Mouse (Mus musculus) midbrain, embryonic 15.5 days (tissue): Measurements from ENCODE around the gene Birc5. TPM values are rescaled to one million over a fixed set of nuclear protein-coding genes. Genes with fewer than 3 reads are reported as not detected.
"Not testable (repeated sequence)": the region's sequence is repeated elsewhere in the genome, so short reads cannot be mapped to it uniquely, and the experiment has no call there.

Experiments
- ATAC-seq: fragments of 200-750 bp; cut with Nextera tagmentation; replicated peaks from 2 replicates; pipeline ENCODE4 v1.8.0; 2017; ENCODE audit warnings: moderate TSS enrichment
- H3K27ac ChIP-seq: fragments of 300-500 bp; sonication (generic); 2 replicates; pipeline ENCODE4 v1.5.1; 2015; ENCODE audit warnings: mild to moderate bottlenecking, inconsistent platforms
- H3K27me3 ChIP-seq: fragments of 300-500 bp; sonication (generic); replicated peaks from 2 replicates; pipeline ENCODE4 v1.6.1; 2015; ENCODE audit warnings: inconsistent platforms
- H3K36me3 ChIP-seq: fragments of 300-500 bp; sonication (generic); replicated peaks from 2 replicates; pipeline ENCODE4 v1.6.1; 2015; ENCODE audit warnings: inconsistent platforms
- H3K4me1 ChIP-seq: fragments of 300-500 bp; sonication (generic); 2 replicates; pipeline ENCODE4 v1.6.1; 2015; ENCODE audit warnings: inconsistent platforms
- H3K4me2 ChIP-seq: fragments of 300-500 bp; sonication (generic); 2 replicates; pipeline ENCODE4 v1.6.1; 2015; ENCODE audit warnings: inconsistent platforms, mild to moderate bottlenecking, moderate library complexity
- H3K4me3 ChIP-seq: fragments of 300-500 bp; sonication (generic); 2 replicates; pipeline ENCODE4 v1.5.1; 2015; ENCODE audit warnings: mild to moderate bottlenecking, inconsistent platforms
- H3K9ac ChIP-seq: fragments of 300-500 bp; sonication (generic); 2 replicates; pipeline ENCODE4 v1.6.1; 2015; ENCODE audit warnings: mild to moderate bottlenecking, inconsistent platforms
- H3K9me3 ChIP-seq: fragments of 300-500 bp; sonication (generic); 2 replicates; pipeline ENCODE4 v1.6.1; 2016; ENCODE audit warnings: inconsistent platforms
- WGBS: fragments of 180-500 bp; shearing (Covaris S2); methylation state at CpG from one replicate; pipeline ENCODE4 v1.1.7; 2015; ENCODE audit warnings: mixed read lengths; 5-methylcytosine and 5-hydroxymethylcytosine counted together
- polyA plus RNA-seq: library from polyadenylated mRNA; unstranded; fragments of >200 nt; fragmentation: Nextera tagmentation; extraction: Ambion mirVana; gene quantifications from 2 replicates; pipeline ENCODE4 v1.2.1, GENCODE M21; 2015

Gene Birc5
- polyA plus RNA-seq: 29.4 and 32.8 TPM in 2 replicates

- ATAC-seq: peak; percentile 96
- H3K9me3 ChIP-seq: no peaks in the 10 kb centered on the region
- peak within 1 kb of the TSS; percentile 99 for H3K27ac ChIP-seq
- no peaks in the 10 kb centered on the region for H3K27me3 ChIP-seq
- H3K4me1 ChIP-seq: peaks cover 23% of the 10 kb centered on the region
- 1% methylated on average over 50 of the region's 51 CpGs for WGBS
- no peaks in the 10 kb centered on the region for H3K36me3 ChIP-seq
- peak within 1 kb of the TSS; percentile 93 for H3K9ac ChIP-seq
- peak within 1 kb of the TSS; percentile 72 for H3K4me3 ChIP-seq
- peak within 1 kb of the TSS; percentile 85 for H3K4me2 ChIP-seq
Observed at GRCm38 (mm10) chr11:117848985-117849671, at the start of gene Birc5. Gene Birc5, plus strand, starts transcription at chr11:117849251.

- H3K36me3 ChIP-seq: no peaks in the 10 kb centered on the region
- no peaks in the 10 kb centered on the region for H3K27me3 ChIP-seq
- no peak for ATAC-seq
- 88% methylated on average over 7 of the region's 7 CpGs for WGBS
- H3K9ac ChIP-seq: no peak overlapping the region
- no peaks in the 10 kb centered on the region for H3K4me1 ChIP-seq
- no peak overlapping the region for H3K27ac ChIP-seq
- H3K9me3 ChIP-seq: no peaks in the 10 kb centered on the region
- no peak overlapping the region for H3K4me2 ChIP-seq
- H3K4me3 ChIP-seq: no peak overlapping the region
Observed at GRCm38 (mm10) chr11:117800038-117800437, 49.0 kb upstream of the Birc5 start.

- no peak overlapping the region for H3K27ac ChIP-seq
- no peaks in the 10 kb centered on the region for H3K36me3 ChIP-seq
- WGBS: 82% methylated on average over 7 of the region's 7 CpGs
- no peak overlapping the region for H3K4me2 ChIP-seq
- no peaks in the 10 kb centered on the region for H3K27me3 ChIP-seq
- no peak overlapping the region for H3K9ac ChIP-seq
- H3K4me3 ChIP-seq: no peak overlapping the region
- H3K9me3 ChIP-seq: no peaks in the 10 kb centered on the region
- H3K4me1 ChIP-seq: no peaks in the 10 kb centered on the region
- ATAC-seq: no peak
Observed at GRCm38 (mm10) chr11:117801650-117802049, 47.4 kb upstream of the Birc5 start.

GRCm38 (mm10) chr11:117803166-117803688 lies 45.8 kb upstream of the Birc5 start:
- no peaks in the 10 kb centered on the region for H3K9me3 ChIP-seq
- H3K9ac ChIP-seq: no peak overlapping the region
- WGBS: 92% methylated on average over 3 of the region's 3 CpGs
- H3K4me3 ChIP-seq: no peak overlapping the region
- ATAC-seq: no peak
- no peak overlapping the region for H3K27ac ChIP-seq
- no peaks in the 10 kb centered on the region for H3K36me3 ChIP-seq
- no peaks in the 10 kb centered on the region for H3K27me3 ChIP-seq
- H3K4me2 ChIP-seq: no peak overlapping the region
- no peaks in the 10 kb centered on the region for H3K4me1 ChIP-seq

GRCm38 (mm10) chr11:117806781-117807180 lies 42.3 kb upstream of the Birc5 start:
- H3K4me1 ChIP-seq: peaks cover 20% of the 10 kb centered on the region
- H3K27ac ChIP-seq: no peak overlapping the region
- ATAC-seq: no peak
- H3K4me2 ChIP-seq: no peak overlapping the region
- peaks cover 21% of the 10 kb centered on the region for H3K27me3 ChIP-seq
- H3K4me3 ChIP-seq: no peak overlapping the region
- H3K9ac ChIP-seq: no peak overlapping the region
- WGBS: 94% methylated on average over 6 of the region's 6 CpGs
- H3K36me3 ChIP-seq: no peaks in the 10 kb centered on the region
- no peaks in the 10 kb centered on the region for H3K9me3 ChIP-seq

- under 1% methylated on average over 60 of the region's 75 CpGs for WGBS
- Histone ChIP-seq H3K9me3 (no peaks in the 10 kb centered on the region), H3K27me3 (peaks cover 21% of the 10 kb centered on the region), H3K36me3 (no peaks in the 10 kb centered on the region), H3K4me1 (peaks cover 20% of the 10 kb centered on the region), H3K4me3 (peak within 1 kb of the TSS; percentile 54), H3K9ac (peak within 1 kb of the TSS; percentile 50), H3K27ac (no peak within 1 kb of the TSS), H3K4me2 (peak within 1 kb of the TSS; percentile 96)
- peak; percentile 46; the same call in 1 of the 2 replicates for ATAC-seq
Observed at GRCm38 (mm10) chr11:117809407-117810311, 39.4 kb upstream of the Birc5 start, which contains the start of the genes Gm20708 and Syngr2. Gene Gm20708, plus strand, starts transcription at chr11:117809668. Gene Syngr2, plus strand, starts transcription at chr11:117809668.

GRCm38 (mm10) chr11:117810401-117811046 lies 38.5 kb upstream of the Birc5 start:
- peak; percentile 78; the same call in 1 of the 2 replicates for ATAC-seq
- peaks cover 20% of the 10 kb centered on the region for H3K4me1 ChIP-seq
- no peak overlapping the region for H3K27ac ChIP-seq
- no peaks in the 10 kb centered on the region for H3K9me3 ChIP-seq
- no peaks in the 10 kb centered on the region for H3K36me3 ChIP-seq
- peak overlapping the region; percentile 96 for H3K4me2 ChIP-seq
- peak overlapping the region; percentile 50; the same call in 1 of the 2 replicates for H3K9ac ChIP-seq
- peaks cover 21% of the 10 kb centered on the region for H3K27me3 ChIP-seq
- H3K4me3 ChIP-seq: peak overlapping the region; percentile 54
- WGBS: 2% methylated on average over 21 of the region's 21 CpGs

GRCm38 (mm10) chr11:117813867-117814266 lies 35.2 kb upstream of the Birc5 start:
- H3K27ac ChIP-seq: no peak overlapping the region
- H3K4me2 ChIP-seq: no peak overlapping the region
- H3K4me3 ChIP-seq: no peak overlapping the region
- no peak overlapping the region for H3K9ac ChIP-seq
- no peaks in the 10 kb centered on the region for H3K9me3 ChIP-seq
- peaks cover 20% of the 10 kb centered on the region for H3K4me1 ChIP-seq
- H3K36me3 ChIP-seq: no peaks in the 10 kb centered on the region
- 90% methylated on average over 5 of the region's 5 CpGs for WGBS
- H3K27me3 ChIP-seq: peaks cover 21% of the 10 kb centered on the region
- no peak for ATAC-seq

GRCm38 (mm10) chr11:117814704-117815366 lies 34.2 kb upstream of the Birc5 start:
- H3K9me3 ChIP-seq: no peaks in the 10 kb centered on the region
- no peak overlapping the region for H3K4me2 ChIP-seq
- no peak overlapping the region for H3K9ac ChIP-seq
- no peak overlapping the region for H3K27ac ChIP-seq
- ATAC-seq: no peak
- H3K4me1 ChIP-seq: peaks cover 16% of the 10 kb centered on the region
- peaks cover 11% of the 10 kb centered on the region for H3K27me3 ChIP-seq
- no peaks in the 10 kb centered on the region for H3K36me3 ChIP-seq
- no peak overlapping the region for H3K4me3 ChIP-seq
- 95% methylated on average over 6 of the region's 6 CpGs for WGBS

- not testable (repeated sequence) for H3K4me2 ChIP-seq, H3K9me3 ChIP-seq, H3K4me1 ChIP-seq, H3K4me3 ChIP-seq, ATAC-seq, H3K27me3 ChIP-seq, H3K9ac ChIP-seq, H3K36me3 ChIP-seq, H3K27ac ChIP-seq
- 83% methylated on average over 9 of the region's 9 CpGs for WGBS
Observed at GRCm38 (mm10) chr11:117815850-117816249, 33.2 kb upstream of the Birc5 start.

GRCm38 (mm10) chr11:117816389-117816996 lies 32.6 kb upstream of the Birc5 start:
- H3K27me3 ChIP-seq: no peaks in the 10 kb centered on the region
- no peaks in the 10 kb centered on the region for H3K9me3 ChIP-seq
- no peak overlapping the region for H3K4me2 ChIP-seq
- H3K36me3 ChIP-seq: no peaks in the 10 kb centered on the region
- H3K4me1 ChIP-seq: peaks cover 5% of the 10 kb centered on the region; the same call in 1 of the 2 replicates
- no peak for ATAC-seq
- H3K4me3 ChIP-seq: no peak overlapping the region
- 89% methylated on average over 12 of the region's 13 CpGs for WGBS
- no peak overlapping the region for H3K9ac ChIP-seq
- no peak overlapping the region for H3K27ac ChIP-seq
